Mouse (Mus musculus) right cerebral cortex, postnatal 25 days (tissue): Measurements from ENCODE around the gene Gm47996.
"Not testable (repeated sequence)": the region's sequence is repeated elsewhere in the genome, so short reads cannot be mapped to it uniquely, and the experiment has no call there.

Source experiments
- DNase-seq: peaks from one replicate; pipeline ENCODE4 v3.0.0; 2022

Gene Gm47996

DNA sequence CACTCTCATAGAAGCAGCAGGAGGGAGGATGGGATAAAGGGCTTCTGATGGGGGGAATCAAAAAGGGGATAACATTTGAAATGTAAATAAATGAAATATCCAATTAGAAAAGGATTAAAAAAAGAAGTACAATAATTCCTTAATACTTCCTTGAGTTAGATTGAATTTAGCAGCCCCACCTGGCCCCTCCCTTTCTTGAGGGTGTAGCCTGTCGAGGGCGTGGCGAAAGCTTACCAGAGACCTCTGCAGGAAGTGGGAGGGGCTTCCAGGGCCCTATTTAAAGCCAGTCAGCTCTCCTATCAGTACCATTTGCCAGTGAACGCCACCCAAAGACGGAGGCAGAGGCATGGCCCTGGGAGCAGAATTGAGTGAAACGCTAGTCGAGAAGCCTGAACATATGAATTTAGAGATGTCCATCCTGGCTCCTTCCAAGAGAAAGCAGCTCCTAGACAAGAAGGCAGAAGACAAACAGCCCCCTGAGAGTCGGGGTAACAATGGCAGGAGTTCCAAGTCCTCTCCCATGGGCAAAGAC lies at the start of gene Gm47996:
TSS of gene Gm47996 (plus strand) at position 308 of the 532 bp plus-strand sequence.
- not testable (repeated sequence) for DNase-seq

DNA sequence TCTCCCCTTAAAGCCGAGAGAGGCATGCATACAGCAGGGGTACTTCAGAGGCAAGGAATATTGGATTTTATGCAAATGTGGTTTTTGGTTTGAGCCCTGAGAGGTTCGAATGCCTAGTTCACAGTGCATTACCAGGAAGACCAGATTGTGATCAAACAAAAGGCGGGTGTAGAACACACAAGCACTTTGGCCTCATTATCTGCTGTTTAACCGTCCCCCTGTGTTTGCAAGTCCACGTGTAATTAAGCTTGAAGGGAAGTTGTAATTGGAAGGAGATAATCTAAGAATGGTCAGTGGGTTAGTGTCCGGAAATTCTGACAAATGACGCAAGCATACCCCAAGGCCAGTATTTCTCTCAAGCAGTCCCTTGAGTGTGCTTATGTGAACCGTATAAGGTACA lies 43.9 kb upstream of the Gm47996 start:
- DNase-seq = no peak

DNA sequence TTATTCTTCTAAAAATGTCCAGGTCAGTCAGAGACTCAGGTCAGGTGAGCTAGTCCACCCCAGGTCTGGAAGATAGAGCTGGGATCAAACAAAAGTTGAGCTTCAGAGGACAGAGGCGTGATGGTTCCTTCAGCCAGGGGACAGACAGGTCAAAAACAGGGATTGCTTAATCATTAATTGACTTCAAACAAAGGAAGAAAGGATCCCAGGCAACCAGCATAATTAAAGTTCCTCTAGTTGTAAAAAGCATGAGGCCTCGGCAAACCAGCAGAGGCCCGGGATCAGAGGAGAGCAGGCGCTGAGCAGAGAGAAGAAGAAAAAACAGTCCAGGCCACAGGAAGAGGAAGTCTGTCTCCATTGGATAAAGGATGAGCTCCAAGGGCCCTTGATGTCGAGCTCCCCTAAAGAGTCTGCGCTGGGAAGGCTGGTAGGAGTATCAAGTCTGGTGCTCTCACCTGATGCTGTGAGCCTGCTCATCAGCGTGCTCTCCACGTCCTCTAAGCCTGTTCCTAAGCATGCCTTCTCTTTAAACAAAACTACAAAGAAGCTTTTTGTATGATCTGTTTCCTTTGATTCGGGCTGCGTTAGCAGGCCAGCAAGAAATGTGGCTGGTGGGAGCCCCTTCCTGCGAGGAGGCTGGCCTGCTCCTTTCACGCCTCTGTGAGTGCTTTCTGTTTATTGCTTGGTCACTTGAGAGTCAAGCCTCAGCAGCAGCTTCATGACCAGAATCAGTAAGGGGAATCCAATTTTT lies 42.5 kb upstream of the Gm47996 start:
- no peak for DNase-seq

DNA sequence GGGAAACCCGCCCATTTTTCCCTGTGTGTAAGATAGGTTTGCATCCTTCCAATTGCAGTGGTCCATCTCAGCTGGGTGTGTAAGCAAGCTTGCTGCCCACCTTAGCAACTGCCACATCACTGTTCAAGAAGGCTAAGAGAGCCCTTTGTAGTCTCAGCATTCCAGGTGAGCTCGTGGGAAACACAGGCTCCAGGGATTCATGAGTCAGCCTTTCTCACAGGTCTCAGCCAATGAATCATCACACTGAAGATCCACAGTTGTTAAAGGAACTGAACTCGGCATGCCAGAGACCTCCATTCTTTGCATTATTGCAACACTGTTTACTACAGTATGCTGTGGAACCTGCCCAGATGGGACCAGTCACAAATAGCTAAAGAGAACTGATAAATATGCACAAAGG lies 41.3 kb upstream of the Gm47996 start:
- no peak for DNase-seq

DNA sequence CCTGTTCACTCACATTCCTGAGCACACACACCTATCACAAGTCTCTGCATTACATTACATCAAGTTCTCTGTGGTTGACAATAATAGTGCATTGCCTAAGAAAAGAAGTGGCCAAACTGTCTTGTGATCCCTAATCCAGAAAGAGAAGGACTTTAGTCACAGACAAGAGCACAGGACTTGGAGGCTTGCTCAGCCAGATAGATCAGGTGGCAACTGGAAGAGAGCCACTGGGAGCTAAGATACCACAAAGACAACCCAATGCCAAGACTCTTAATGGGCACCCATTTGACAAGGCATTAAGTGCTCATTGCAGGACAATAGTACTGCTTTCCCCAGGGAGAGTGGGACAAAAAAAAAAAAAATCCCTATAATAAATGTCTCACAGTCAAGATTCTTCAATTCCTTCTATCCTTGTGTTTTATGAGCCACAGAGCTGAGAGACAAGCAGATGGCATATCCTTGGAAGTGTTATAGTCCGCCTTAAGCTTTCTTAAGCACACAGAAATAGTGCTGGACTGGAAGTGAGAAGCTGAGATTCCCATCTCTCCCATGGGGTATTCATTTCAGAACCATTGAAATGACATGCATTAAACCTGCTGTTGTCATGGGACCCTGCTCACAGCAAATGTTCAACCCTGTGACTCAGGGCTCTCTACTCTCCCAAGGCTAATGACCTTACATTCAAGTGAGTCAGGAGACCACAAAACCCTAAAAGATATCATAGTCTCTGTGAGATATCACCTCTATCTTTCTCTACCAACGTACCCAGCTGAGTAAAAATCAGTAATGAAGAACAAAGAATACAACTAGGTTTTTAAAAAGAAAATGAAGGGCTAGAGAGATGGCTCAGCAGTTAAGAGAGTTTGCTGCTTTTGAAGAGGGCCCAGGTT lies 38.1 kb upstream of the Gm47996 start:
- DNase-seq = no peak

DNA sequence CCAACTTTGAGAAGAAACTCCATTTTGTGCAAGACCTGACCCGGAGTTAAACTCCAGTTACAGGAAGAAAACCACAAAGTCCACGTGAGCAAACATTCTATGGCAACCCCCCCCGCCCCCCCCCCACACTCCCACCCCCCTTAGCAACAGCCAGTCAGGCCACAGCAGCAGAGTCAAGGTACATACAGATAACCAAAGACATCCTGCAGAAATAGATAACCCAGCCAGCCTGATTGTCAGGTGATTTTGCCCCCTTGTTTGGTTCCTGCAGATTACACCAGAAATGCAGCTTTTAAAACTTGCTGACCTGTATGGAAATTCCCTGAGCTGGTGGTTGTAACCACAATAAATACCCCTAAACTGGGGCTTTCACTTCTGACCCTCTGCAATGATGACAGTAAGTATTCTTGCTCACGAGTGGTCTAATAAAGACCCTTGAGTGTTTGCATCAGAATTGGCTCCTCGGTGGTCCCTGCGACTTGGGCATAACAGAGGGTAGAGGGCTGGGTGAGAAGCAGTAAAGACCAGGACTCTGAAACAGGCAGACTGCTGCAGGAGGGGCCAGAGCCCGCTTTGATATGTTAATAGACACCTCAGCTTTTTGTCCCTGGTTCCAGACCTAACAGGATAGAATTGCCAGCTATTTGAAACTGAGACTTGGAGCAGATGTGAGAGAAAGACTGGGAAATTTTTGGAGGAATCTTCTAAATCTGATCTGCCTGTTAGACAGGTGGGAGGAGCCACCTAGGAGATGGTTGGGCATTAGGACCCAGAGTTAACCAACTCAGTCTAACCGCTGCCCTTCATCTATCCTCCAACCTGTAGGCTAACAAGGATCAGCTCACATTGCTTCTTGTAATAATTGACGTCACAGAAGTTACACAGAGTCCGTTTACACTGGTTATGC lies 32.6 kb upstream of the Gm47996 start:
- no peak for DNase-seq

DNA sequence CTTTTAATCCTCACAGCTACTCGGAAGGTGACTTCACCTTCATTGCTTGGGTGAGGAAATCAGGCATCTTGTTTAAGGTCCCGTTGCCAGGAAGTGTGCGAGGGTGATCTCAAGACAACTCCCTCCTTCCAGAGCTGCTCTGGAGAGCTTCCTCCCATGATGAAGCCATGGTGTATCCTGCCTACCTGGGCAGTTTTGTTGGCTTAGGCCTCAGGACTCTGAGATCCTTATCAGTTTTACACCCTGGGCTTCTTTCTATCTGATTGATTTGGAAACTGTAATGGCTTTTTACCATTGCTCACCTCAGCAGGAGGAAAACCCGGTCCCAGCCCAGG lies 32.0 kb upstream of the Gm47996 start:
- DNase-seq = no peak

DNA sequence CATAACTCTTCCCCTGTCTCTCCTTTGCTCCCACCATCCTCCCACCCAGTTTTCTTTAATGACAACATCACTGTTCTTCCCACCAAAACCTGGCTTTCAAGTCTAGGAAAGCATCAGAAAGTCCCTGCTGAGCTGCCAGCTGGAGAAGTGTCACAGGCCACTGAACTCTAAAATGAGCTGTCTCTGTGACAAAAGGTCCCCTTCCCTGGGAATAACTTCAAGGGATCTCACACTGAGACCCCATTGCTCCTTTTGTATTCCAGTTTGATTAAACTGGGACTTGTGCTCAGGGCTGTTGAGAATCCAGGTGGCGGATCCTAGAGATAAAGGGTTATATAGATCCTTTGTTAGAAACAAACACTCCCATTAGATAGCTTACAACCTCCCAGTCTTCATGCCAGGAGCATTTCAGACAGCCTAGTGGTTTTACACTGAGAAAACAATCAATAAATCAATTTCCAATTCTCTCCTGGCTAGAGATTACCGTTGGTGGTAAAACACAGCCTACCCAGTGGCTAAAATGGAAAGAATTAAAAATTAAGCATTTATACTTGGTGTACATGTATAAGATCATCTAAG lies 31.3 kb upstream of the Gm47996 start:
- no peak for DNase-seq

DNA sequence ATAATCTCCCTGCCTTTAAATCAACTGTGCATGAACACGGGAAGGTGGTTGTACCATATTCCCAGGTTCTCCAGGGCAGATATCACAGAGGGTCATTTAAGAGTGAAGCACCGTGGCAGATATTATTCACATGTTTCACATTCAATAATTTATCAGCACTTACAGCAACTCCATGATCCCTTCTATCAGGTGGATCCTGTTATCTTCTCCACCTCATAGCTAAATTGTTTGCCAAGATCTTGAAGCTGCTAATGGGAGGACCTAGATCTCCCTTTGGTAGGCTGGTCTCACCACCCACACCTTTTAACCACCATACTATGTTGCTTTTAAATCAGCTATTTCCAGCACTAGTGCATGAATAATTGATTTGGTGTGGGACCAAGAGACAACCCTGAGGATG lies 29.8 kb upstream of the Gm47996 start:
- no peak for DNase-seq

DNA sequence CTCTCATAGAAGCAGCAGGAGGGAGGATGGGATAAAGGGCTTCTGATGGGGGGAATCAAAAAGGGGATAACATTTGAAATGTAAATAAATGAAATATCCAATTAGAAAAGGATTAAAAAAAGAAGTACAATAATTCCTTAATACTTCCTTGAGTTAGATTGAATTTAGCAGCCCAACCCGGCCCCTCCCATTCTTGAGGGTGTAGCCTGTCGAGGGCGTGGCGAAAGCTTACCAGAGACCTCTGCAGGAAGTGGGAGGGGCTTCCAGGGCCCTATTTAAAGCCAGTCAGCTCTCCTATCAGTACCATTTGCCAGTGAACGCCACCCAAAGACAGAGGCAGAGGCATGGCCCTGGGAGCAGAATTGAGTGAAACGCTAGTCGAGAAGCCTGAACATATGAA lies 27.7 kb upstream of the Gm47996 start, which contains the start of gene Gm47985:
TSS of gene Gm47985 (plus strand) at position 272 of the 400 bp plus-strand sequence.
- not testable (repeated sequence) for DNase-seq

DNA sequence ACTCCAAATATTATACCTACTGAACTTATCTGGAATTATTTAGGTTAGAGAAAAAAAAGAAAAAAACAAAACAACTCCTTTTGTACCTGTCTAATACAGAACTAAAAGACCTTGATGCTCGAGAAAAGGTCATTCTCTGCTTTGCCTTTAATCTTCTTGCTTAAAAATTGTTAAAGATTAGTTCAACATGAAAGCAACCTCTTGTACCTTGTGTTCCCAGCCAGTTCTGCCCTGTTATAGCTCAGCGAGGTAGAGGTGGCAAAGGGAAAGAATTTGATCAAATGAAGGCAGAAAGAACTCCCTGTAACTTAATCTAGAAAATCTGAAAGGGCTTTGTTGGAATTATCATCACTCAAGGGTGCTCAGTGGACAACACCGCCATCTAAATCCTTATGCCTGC lies 23.7 kb upstream of the Gm47996 start:
- DNase-seq = not testable (repeated sequence)

DNA sequence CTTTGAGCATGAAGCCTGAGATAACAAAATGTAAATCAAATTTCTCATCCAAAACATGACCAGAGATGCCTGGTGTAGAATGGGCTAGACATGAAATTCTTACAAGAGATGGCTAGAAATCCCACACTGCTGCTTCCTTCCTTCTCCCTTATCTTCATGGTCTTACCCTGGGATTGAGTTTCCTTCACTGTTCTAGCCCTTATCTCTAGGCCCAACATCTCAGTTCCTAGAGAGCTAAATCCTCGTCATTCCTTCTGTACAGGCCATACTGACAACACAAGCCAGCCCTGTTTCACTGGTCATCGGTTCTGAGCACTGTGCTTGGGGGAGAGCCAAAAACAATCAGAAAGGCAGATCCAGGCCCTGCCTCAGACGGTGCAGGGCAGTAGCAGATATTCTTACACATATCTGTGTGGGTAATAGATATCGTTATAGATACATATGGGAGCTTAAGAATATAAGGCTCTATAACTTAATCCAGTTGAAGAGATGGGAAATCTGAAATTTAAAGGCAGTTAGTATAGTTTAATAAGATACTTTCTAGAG lies 23.0 kb upstream of the Gm47996 start:
- not testable (repeated sequence) for DNase-seq

DNA sequence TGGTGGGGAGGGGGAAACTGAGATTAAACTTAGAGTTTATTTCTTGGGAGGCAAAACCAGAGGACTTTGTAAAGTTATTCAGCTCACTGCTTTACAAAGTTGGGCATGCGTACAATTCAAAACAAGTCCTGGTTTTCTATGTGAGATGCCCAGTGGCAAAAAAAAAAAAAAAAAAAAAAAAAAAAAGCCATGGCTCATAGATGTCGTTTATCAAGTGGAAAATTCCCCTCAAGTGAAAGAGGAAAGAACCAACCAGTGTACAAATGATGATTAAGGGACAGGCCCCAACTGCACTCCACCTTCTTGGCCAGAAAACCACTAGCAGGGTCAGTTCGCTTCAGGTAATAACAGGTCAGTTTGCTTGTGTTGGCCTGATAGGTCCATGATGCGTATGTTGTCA lies 21.5 kb upstream of the Gm47996 start:
- DNase-seq = no peak

DNA sequence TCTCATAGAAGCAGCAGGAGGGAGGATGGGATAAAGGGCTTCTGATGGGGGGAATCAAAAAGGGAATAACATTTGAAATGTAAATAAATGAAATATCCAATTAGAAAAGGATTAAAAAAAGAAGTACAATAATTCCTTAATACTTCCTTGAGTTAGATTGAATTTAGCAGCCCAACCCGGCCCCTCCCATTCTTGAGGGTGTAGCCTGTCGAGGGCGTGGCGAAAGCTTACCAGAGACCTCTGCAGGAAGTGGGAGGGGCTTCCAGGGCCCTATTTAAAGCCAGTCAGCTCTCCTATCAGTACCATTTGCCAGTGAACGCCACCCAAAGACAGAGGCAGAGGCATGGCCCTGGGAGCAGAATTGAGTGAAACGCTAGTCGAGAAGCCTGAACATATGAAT lies 17.9 kb upstream of the Gm47996 start, which contains the start of gene Gm8947:
TSS of gene Gm8947 (plus strand) at position 302 of the 400 bp plus-strand sequence.
- DNase-seq = not testable (repeated sequence)

DNA sequence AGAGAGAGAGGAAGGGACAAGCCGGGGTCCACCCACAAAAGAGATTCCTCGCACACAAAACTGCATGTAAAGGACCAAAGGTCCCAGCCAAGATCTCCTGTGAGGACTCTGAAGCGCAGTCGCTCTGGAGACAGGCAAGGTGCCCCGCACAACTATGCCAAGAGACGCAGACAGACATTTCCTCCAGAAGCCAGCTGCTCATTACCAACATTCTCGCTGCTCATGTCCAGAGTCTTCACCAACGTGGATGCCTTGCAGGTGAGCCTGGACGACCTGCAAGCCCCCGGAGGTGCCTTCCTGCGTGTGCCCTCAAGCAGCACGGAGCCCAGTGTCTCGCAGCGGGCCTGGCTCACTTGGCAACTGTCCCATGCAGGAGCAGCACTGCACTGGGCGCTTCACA lies 17.2 kb upstream of the Gm47996 start:
- DNase-seq = not testable (repeated sequence)

DNA sequence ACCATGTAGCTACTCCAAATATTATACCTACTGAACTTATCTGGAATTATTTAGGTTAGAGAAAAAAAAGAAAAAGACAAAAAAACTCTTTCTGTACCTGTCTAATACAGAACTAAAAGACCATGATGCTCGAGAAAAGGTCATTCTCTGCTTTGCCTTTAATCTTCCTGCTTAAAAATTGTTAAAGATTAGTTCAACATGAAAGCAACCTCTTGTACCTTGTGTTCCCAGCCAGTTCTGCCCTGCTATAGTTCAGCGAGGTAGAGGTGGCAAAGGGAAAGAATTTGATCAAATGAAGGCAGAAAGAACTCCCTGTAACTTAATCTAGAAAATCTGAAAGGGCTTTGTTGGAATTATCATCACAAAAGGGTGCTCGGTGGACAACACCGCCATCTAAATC lies 13.9 kb upstream of the Gm47996 start:
- not testable (repeated sequence) for DNase-seq

DNA sequence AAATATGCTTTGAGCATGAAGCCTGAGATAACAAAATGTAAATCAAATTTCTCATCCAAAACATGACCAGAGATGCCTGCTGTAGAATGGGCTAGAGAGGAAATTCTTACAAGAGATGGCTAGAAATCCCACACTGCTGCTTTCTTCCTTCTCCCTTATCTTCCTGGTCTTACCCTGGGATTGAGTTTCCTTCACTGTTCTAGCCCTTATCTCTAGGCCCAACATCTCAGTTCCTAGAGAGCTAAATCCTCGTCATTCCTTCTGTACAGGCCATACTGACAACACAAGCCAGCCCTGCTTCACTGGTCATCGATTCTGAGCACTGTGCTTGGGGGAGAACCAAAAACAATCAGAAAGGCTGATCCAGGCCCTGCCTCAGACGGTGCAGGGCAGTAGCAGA lies 13.2 kb upstream of the Gm47996 start:
- DNase-seq = not testable (repeated sequence)

DNA sequence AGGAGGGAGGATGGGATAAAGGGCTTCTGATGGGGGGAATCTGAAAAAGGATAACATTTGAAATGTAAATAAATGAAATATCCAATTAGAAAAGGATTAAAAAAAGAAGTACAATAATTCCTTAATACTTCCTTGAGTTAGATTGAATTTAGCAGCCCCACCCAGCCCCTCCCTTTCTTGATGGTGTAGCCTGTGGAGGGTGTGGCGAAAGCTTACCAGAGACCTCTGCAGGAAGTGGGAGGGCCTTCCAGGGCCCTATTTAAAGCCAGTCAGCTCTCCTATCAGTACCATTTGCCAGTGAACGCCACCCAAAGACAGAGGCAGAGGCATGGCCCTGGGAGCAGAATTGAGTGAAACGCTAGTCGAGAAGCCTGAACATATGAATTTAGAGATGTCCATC lies 11.8 kb upstream of the Gm47996 start, which contains the start of gene Gm47995:
TSS of gene Gm47995 (plus strand) at position 329 of the 400 bp plus-strand sequence.
- DNase-seq = not testable (repeated sequence)

DNA sequence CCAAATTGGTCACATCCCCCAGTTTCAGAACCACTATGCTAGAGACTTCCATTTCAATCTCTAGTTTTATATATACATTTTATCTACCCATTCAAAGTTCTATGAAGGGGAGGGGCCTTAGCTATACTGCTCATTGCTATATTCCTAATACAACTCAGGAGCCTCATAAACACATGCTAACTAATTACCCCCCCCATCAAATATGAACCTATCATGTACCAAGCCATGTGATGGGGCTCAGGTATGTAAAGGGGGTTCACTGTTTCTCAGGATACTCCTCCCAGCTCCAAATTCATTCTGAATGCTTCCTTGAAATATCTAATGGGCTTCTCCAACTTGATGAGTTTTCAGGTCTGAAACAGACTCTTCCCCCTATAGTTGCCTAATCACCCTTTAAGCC lies 9.3 kb upstream of the Gm47996 start:
- not testable (repeated sequence) for DNase-seq

DNA sequence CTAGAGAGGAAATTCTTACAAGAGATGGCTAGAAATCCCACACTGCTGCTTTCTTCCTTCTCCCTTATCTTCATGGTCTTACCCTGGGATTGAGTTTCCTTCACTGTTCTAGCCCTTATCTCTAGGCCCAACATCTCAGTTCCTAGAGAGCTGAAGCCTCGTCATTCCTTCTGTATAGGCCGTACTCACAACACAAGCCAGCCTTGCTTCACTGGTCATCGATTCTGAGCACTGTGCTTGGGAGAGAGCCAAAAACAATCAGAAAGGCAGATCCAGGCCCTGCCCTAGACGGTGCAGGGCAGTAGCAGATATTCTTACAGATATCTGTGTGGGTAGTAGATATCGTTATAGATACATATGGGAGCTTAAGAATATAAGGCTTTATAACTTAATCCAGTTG lies 7.2 kb upstream of the Gm47996 start:
- not testable (repeated sequence) for DNase-seq

DNA sequence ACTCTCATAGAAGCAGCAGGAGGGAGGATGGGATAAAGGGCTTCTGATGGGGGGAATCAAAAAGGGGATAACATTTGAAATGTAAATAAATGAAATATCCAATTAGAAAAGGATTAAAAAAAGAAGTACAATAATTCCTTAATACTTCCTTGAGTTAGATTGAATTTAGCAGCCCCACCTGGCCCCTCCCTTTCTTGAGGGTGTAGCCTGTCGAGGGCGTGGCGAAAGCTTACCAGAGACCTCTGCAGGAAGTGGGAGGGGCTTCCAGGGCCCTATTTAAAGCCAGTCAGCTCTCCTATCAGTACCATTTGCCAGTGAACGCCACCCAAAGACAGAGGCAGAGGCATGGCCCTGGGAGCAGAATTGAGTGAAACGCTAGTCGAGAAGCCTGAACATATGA lies 6.1 kb upstream of the Gm47996 start, which contains the start of gene 3110040M04Rik:
TSS of gene 3110040M04Rik (plus strand) at position 304 of the 400 bp plus-strand sequence.
- DNase-seq = not testable (repeated sequence)

DNA sequence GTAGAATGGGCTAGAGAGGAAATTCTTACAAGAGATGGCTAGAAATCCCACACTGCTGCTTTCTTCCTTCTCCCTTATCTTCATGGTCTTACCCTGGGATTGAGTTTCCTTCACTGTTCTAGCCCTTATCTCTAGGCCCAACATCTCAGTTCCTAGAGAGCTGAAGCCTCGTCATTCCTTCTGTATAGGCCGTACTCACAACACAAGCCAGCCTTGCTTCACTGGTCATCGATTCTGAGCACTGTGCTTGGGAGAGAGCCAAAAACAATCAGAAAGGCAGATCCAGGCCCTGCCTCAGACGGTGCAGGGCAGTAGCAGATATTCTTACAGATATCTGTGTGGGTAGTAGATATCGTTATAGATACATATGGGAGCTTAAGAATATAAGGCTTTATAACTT lies 1.4 kb upstream of the Gm47996 start:
- DNase-seq = not testable (repeated sequence)
